Mouse (Mus musculus) lung, postnatal 36 days (tissue): ENCODE data around the gene Vps8.
A peak's percentile ranks its signal among the peaks of the same experiment; 100 is the strongest.
"Not testable (repeated sequence)": the region's sequence is repeated elsewhere in the genome, so short reads cannot be mapped to it uniquely, and the experiment has no call there.

Experiments used
- DNase-seq: peaks from one replicate; pipeline ENCODE4 v3.0.0; 2022; ENCODE audit warnings: mixed read lengths

Gene Vps8

GRCm38 (mm10) chr16:21631815-21632222 is 208.9 kb downstream of the Vps8 start:
- DNase-seq = no peak

DNA sequence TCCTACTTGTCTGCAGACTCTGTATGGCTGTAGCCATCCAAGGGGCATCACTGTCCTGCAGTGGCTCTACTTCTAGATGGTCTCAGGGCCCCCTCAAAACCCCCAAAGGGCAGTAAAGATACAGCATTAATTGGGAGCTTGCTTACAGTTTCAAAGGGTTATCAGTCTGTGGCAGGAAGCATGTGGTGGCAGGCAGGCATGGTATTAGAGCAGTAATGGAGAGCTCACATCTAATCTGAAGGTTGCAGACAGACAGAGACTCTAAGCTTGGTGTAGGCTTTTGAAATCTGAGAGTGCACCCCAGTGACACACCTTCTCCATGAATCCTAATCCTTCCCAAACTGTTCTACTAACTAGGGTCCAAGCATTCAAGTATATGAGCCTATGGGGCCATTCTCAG is 211.5 kb downstream of the Vps8 start:
- DNase-seq = no peak

GRCm38 (mm10) chr16:21636156-21636853 is 213.4 kb downstream of the Vps8 start:
- DNase-seq = no peak

DNA sequence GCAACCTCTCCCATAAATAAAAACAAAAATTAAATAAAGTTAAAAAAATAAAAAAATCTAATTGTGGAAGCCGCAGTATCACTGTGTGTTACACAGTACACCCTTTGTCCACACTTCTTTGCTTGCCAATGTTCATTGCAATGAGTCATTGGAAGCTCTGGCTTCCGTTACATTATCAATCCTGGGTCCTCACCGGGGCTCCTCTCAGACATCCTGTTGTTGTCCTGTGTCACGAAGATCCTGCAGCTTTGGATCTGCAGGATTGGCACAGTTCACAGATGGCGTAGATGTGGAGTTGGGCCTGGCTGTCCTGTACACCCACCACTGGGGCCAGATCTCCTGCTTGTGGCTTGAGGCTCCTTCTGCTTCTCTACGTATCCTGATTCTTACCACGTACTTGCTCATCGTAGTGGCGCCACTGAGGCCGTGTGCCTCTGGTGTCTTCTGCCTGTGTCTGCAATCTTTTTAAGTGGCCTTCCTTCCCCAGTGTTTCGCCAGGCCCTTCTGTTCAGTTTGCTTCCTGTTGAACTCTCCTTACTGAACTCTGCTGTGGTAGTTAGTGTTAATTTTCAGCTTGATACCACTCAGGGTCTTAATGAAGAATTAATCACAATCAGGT is 214.4 kb downstream of the Vps8 start:
- no peak for DNase-seq

GRCm38 (mm10) chr16:21640766-21641499 is 218.0 kb downstream of the Vps8 start:
- DNase-seq = no peak

DNA sequence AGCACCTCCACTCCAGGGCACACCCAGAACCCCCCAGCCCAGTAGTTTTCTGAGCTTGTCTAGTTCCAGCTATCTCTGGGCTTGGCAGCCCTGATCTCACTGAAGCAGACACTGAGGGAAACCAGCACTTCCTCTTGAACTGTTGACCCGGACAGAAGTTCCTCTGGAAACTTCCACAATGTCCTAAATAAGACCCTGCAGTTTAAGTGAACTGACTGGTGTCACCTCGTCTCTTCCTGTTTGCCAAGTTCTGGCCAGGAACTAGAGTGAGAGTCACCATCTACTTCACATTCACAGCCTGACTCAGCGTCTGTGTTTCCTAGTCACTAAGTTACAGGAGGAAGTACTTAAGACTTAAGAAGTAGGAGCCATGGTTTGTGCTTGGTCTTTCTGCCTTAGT is 219.0 kb downstream of the Vps8 start:
- peak; percentile 79 for DNase-seq

DNA sequence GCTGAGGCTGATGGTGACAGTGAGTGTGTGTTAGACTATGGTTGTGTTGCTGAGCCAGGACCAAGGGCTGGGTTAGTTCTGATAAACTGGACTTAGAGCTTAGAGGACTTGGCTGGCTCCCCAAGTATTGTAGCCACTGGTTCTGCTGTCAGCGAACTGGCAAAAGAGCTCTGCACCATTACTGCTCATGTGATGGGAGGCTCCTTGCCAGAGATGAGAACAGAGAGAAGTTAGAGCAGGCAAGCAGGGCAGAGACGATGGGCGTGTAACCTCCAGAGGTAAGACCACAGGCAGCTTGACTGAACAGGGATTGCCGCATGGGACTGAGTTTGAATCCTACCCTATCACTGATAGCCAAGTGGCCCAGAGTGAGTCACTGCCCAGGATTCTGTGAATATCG is 220.0 kb downstream of the Vps8 start:
- no peak for DNase-seq

DNA sequence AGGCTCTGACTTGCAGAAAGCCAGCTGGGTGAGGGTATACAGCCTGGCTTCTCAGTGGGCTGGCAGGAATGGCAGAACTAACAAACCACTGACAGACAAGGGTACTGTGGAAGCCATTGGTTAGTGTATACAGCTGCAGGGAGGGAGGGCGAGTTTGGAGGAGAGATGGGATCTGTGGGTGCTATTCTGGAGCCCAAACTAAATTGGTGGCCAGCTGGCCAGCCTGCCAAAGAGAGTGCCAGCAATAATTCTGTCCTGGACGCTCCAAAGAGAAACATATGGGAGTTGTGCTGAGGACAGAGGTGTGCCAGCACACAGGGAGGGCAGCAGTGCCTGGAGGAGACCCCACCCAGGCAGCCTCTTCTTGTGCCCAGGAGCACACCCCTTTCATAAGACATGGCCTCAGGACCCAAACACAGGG is 220.7 kb downstream of the Vps8 start:
- DNase-seq = no peak

GRCm38 (mm10) chr16:21644066-21644561 is 221.2 kb downstream of the Vps8 start:
- DNase-seq = peak; percentile 73

GRCm38 (mm10) chr16:21644574-21644973 is 221.7 kb downstream of the Vps8 start:
- DNase-seq = no peak

DNA sequence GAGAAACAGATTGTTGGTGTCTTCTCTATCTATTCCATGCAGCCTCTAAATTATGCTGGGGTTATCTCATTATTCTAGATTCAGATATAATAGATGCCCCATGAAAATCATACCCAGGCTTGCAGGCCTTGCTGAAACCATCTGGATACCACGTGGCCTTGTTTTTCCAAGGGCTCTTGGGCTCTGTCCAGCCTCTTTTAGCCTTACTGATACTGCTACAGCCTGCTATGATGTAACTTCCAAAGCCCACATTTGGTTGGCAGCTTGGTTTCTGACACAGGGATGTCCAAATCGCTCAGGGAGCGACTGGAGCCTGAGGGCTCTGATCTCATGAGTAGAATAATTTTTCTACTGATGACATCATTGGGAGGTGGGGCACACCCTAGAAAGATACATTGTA is 223.0 kb downstream of the Vps8 start:
- DNase-seq = no peak

GRCm38 (mm10) chr16:21646496-21646895 is 223.6 kb downstream of the Vps8 start:
- DNase-seq = no peak

DNA sequence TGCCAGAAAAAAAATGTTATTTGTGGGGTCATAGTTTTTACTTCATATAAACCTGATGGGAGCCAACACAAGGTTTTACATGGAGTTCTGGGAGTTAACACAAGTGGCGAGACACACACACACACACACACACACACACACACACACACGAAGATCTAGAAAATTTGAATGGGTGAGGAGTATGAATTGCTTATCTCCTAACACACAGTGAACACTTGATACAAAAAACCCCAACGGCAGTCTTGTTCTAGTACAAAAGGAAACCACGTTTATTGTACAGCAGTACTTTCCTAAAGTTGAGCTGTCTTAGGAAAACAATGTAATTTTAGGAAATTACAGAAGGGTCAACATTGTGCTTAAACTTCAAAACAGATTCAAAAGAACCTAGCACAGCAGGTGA is 225.9 kb downstream of the Vps8 start:
- DNase-seq = no peak

- DNase-seq = no peak
Observed at GRCm38 (mm10) chr16:21650289-21650688, 227.4 kb downstream of the Vps8 start.

DNA sequence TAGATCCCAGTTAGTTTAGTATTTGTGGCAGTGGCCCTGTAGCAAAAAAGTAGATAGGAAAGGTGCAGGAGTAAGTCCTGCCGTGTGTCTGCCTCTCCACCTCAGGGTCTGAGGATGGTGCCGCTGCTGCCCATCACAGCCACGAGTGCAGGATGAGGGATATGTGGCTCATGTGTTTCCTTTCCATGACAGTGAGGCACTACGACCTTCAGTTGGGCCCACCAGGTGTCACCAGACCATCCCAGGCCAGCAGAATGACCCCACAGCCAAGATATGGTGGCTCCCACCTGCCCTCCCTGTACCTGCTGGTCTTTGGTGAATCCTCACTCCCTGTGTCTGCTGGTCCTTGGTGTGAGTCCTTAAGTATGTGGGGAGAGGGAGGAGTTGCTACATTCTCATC is 228.2 kb downstream of the Vps8 start:
- no peak for DNase-seq

DNA sequence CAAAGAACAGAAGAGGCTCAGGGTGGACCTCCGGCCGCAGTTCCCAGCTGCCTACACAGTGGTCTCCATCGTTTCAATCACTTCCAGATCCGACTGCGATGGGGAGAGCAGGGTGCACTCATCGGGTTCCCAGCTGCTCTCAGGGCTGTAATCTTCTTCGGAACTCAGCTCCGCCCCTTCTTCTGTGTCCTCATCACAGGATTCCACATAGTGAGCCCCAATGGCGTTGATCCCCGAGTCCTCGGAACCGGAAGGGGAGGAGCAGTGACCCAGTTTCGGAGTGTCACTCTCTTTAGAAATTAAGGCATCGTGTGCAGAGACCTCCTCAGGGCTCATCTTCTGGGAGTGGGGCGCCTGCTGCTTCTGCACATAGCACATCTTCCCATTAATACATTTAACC is 230.2 kb downstream of the Vps8 start:
- DNase-seq = no peak

DNA sequence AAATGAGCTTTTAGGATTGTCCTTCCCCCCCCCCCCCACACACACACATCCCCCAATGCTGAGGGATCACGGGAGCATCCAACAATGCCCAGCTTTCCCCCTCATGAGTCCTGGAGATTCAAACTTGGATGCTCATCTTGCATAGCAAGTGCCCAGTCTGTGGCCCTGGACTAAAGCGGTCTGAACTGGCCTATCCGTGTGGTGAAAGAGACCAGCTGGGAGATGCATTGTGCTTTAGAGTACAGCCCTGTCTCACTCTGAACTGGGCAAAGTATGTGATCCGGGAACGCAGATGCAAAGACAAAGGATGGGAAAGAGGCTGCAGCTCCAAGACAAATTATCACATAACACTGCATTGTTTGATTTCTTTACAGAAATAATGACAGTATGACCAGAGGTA is 231.5 kb downstream of the Vps8 start:
- DNase-seq = no peak

DNA sequence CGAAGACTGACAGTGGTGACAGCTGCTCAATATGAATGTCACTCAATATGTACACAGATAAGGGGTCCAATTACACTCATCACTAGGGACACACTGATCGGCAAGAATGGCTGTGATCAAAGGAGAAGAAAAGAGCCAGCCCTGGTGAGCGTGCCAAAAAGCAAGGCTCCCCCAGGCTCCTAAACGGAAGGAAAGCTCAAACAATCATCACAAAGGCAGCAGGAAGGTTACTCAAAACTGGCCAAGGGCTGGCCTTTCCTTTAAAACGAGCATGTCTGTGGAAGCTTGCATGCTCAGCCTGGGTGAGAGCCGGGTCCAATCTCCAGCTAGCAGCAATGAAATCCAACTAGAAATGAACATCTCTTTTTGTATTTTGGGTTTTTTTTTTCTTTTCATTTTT is 232.4 kb downstream of the Vps8 start:
- DNase-seq = peak; percentile 65

- DNase-seq = no peak
Observed at GRCm38 (mm10) chr16:21655961-21656360, 233.0 kb downstream of the Vps8 start.

- DNase-seq = no peak
Observed at GRCm38 (mm10) chr16:21664633-21665363, 241.9 kb downstream of the Vps8 start.

DNA sequence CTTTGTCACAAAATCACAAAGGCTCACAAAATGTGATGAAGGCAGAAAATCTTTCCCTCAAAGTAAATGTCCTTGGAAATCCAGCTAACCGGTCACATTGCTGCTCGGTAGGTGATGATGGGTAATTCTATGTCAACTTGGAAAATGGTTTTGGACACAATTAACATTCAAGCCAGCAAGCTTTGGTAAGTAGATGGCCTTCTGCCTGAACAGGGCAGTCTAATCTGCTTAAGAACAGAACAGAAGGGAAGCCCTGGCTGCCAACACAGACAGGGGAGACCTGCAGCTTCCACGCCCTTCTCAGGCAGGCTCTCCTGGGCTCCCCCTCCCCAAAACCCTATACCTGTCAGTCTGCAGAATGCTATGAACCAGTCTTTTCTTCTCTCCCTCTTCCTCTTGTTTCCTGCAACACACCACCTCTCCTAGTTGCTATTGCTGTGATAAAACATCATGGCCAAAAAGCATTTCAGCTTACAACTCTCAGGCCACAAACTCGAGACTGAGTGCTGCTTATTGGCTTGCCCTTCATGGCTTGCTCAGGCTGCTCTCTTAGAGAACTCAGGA is 242.6 kb downstream of the Vps8 start:
- no peak for DNase-seq

GRCm38 (mm10) chr16:21671878-21672277 is 249.0 kb downstream of the Vps8 start:
- DNase-seq = no peak

DNA sequence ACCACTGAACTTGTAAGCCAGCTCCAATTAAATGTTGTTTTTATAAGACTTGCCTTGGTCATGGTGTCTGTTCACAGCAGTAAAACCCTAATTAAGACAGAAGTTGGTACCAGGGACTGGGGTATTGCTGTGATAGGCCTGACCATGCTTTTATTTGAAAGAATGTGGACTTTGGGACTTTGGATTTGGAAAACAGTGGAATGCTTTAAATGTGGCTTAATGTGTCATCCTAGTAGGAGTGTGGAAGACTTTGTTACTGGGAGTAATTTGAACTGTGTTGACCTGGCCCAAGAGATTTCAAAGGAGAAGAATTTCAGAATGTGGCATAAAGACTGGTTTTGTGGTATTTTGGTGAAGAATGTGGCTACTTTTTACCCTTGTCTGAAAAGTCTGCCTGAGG is 250.1 kb downstream of the Vps8 start:
- DNase-seq = not testable (repeated sequence)
